Mouse (Mus musculus) CD4-positive, CD25-positive, alpha-beta regulatory T cell, adult 9 weeks (primary cell): ENCODE data around the gene Osbpl2. TPM values are rescaled to one million over a fixed set of nuclear protein-coding genes. Genes with fewer than 3 reads are reported as not detected.

Experiments
- polyA plus RNA-seq: library from polyadenylated mRNA; unstranded; fragments of 100-300 nt; shearing (Covaris generic); gene quantifications from one replicate; pipeline ENCODE4 v1.2.1, GENCODE M21; 2017

Osbpl2 gene
- 44.2 TPM for polyA plus RNA-seq

DNA sequence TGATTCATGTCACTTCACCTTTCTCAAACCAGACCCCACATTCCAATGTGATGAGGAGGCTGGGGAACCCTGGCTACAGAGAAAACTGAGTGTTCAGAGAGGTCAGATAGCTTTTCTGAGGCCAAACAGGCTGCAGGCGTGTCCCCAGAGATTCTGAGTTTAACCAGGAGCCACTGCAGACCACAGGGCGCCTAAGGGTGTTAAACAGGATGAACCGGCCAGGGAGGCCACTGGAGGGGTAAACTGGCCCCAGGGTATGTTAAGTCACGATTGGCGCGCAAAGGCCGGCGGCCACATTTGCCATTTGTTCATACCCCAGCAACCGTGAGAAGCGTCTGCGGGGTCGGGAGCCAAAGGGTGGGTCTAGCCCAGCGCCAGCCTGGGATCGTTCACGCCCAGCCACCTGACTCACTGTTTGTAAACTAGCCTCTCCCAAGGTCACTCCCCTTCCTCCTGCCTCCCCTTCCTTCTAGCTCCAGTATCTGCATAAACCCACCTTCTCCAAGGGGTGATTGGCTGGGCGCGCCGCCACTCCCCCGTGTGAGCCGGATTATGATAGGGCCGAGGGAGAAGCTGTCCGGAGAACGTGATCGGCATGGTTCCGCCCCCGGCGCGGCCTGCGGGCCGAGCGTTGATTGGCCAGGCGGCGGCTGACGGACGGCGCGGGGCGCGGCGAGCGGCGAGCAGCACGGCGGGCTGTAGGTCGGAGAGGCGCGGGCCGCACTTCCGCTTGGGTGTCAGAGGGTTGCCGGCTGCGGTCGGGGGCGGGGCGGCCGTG is at the start of gene Osbpl2:
TSS of gene Osbpl2 (plus strand) at position 646 of the 778 bp plus-strand sequence.

DNA sequence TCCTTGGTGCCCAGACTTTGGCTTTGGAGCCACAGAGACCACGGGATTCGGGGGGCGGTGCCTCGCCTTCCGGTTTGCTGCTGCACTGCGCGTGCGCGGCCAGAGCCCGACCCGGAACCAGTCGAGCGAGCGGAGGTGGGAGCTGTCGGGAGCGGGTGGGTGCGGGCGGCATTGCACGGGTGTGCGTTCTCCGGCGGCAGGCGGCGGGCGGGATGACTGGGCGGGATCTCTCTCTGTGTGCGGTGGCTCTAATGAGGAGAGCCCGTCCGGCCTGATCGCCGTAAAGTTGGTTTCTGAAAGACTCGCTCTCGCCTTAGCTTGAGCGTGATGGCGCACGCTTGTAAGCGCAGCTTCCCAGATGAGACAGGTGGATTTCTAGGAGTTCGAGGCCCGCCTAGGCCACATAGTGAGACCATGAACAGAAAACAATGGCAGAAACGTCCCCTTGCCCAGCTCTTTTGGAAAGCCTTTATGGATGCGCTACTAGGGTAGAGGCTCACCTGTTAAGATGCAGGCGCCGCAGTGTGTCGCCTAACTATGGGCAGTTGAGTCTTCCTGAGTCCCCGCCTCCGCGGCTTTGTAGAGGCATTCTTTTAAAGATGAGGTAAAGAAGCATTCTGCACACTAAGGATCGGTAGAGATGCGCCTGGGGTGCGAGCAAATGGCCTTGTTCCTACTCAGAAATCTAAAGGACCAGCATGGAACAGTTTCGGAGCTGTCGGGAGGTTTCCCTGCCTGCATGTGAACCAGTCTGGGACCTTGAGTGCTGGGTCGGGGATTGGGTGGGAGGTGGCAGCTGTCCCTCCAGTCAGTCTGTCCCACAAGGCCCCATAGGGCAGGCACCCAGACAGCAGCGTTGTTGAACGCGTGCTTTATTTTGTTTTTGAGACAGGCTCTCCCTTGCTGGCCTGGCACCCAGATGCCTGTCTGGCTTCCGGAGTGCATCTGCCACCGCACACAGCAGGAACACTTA is 48.3 kb upstream of the Osbpl2 start, which contains the start of gene Mtg2:
TSS of gene Mtg2 (plus strand) at position 108 of the 973 bp plus-strand sequence.

DNA sequence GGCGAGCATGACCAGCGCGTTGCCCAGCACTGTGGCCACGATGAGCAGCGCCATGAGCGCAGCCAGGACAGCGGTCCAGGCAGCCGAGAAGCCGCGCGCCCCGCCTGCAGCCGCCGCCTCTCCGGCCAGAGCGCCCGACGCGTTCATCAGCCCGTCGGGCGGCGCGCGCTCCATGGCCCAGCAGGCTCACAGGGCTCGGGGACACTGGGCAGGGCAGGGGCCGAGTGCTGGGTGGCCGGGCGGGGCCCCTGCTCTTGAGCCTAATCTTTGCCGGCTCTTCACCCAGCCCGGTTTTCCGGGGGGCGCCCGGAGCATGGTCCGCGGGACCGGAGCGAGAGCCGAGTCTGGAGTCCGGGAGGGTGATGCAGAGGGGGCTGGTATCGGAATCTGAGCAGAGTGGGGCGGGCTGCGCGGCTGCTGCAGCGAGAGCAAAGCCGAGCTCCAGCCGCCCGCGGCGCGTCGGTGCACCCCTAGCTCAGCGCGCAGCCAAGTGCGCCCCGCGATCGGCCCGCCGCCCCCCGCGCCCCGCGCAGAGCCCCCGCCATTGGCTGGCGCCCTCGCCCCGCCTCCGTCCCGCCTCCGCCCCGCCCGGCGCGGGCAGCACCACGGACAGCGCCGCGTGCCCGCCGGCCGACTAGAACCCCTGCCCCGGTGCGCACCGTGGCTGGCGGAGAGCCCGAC is 15.0 kb upstream of the Osbpl2 start, which contains the start of gene Hrh3:
TSS of gene Hrh3 (minus strand) at position 511 of the 681 bp plus-strand sequence.

DNA sequence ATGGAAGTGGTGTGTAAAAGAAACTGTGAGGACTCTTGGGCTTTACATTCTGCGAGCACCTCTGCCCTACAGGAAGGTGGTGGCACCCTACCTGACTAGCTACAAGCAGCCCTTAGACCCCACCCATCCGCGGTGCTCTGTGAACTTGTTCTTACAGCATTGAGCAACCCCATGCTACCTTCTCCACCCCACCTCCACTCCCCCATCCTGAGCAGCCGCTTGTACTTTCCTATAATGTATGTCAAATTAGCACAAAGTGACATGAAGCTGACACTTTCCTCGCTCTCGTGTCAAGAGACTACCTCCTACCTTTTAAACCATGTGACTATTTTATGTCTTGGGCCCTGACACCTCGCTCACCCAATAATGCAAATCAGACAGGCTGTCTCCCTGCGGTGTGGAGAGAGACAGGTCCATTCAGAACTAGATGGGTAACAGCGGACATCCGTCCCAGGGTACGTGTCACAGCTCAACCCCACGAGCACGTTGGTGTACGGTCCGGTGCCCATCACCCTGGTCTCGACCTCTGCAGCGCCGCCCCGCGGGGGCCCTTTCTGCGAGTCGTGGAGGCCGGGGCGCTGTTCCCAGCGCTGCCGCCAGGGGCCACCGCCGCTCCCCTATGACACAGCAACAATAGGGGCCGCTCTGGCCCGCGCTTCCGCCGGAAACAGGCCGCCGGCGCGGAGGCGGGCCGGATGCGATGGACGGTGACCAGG is 51.9 kb downstream of the Osbpl2 start, which contains the start of gene Adrm1:
TSS of gene Adrm1 (plus strand) at position 680 of the 716 bp plus-strand sequence.

Other genes starting within 250 kb of the Osbpl2 start
- 3.9 TPM for gene Taf4, start 142.7 kb upstream of the Osbpl2 start, polyA plus RNA-seq
- gene Lsm14b, start 94.3 kb upstream of the Osbpl2 start, polyA plus RNA-seq, result 1.8 TPM
- 507 TPM for gene Psma7, start 76.9 kb upstream of the Osbpl2 start, polyA plus RNA-seq
- 3.3 TPM for gene Ss18l1, start 76.8 kb upstream of the Osbpl2 start, polyA plus RNA-seq
- 56.9 TPM for gene Mtg2, start 48.7 kb upstream of the Osbpl2 start, polyA plus RNA-seq
- not detected for gene Hrh3, start 14.8 kb upstream of the Osbpl2 start, polyA plus RNA-seq
- 158 TPM for gene Adrm1, start 52.2 kb downstream of the Osbpl2 start, polyA plus RNA-seq
- gene Lama5, start 106.6 kb downstream of the Osbpl2 start, polyA plus RNA-seq, result 0.47 TPM
- gene Rps21, start 138.1 kb downstream of the Osbpl2 start, polyA plus RNA-seq, result 936 TPM
- gene Cables2, start 154.2 kb downstream of the Osbpl2 start, polyA plus RNA-seq, result 1.7 TPM
- 0.24 TPM for gene Rbbp8nl, start 170.6 kb downstream of the Osbpl2 start, polyA plus RNA-seq
- not detected for gene Gata5, start 215.4 kb downstream of the Osbpl2 start, polyA plus RNA-seq